Mouse (Mus musculus) limb, embryonic 13.5 days (tissue): ENCODE measurements around the gene Aldh1a2. TPM values are rescaled to one million over a fixed set of nuclear protein-coding genes. Genes with fewer than 3 reads are reported as not detected.
A peak's percentile ranks its signal among the peaks of the same experiment; 100 is the strongest.

Experiments used
- ATAC-seq: fragments of 200-750 bp; cut with Nextera tagmentation; 2 replicates; pipeline ENCODE4 v1.8.0; 2017; ENCODE audit warnings: low read depth, moderate number of reproducible peaks, moderate TSS enrichment; ENCODE audit not compliant: low FRiP score
- H3K27ac ChIP-seq: fragments of 300-500 bp; sonication (generic); 2 replicates; pipeline ENCODE4 v1.5.1; 2015; ENCODE audit warnings: inconsistent platforms, mild to moderate bottlenecking, moderate library complexity
- H3K27me3 ChIP-seq: fragments of 300-500 bp; sonication (generic); 2 replicates; pipeline ENCODE4 v1.6.1; 2015; ENCODE audit warnings: mild to moderate bottlenecking, inconsistent platforms
- H3K36me3 ChIP-seq: fragments of 300-500 bp; sonication (generic); 2 replicates; pipeline ENCODE4 v1.6.1; 2015; ENCODE audit warnings: inconsistent platforms, mild to moderate bottlenecking, moderate library complexity
- H3K4me1 ChIP-seq: fragments of 300-500 bp; sonication (generic); 2 replicates; pipeline ENCODE4 v1.6.1; 2015; ENCODE audit warnings: inconsistent platforms
- H3K4me2 ChIP-seq: fragments of 300-500 bp; sonication (generic); replicated peaks from 2 replicates; pipeline ENCODE4 v1.6.1; 2015; ENCODE audit warnings: inconsistent platforms, mild to moderate bottlenecking, moderate library complexity
- H3K4me3 ChIP-seq: fragments of 300-500 bp; sonication (generic); 2 replicates; pipeline ENCODE4 v1.5.1; 2015; ENCODE audit warnings: moderate library complexity, mild to moderate bottlenecking, inconsistent platforms
- H3K9ac ChIP-seq: fragments of 300-500 bp; sonication (generic); 2 replicates; pipeline ENCODE4 v1.6.1; 2015; ENCODE audit warnings: mild to moderate bottlenecking, inconsistent platforms
- H3K9me3 ChIP-seq: fragments of 300-500 bp; sonication (generic); 2 replicates; pipeline ENCODE4 v1.6.1; 2016; ENCODE audit warnings: inconsistent platforms
- WGBS: fragments of 180-500 bp; shearing (Covaris S2); methylation state at CpG from one replicate; pipeline ENCODE4 v1.1.7; 2015; 5-methylcytosine and 5-hydroxymethylcytosine counted together
- polyA plus RNA-seq: library from polyadenylated mRNA; unstranded; fragments of >200 nt; fragmentation: Nextera tagmentation; extraction: Ambion mirVana; gene quantifications from 2 replicates; pipeline ENCODE4 v1.2.1, GENCODE M21; 2015

The Aldh1a2 gene
- polyA plus RNA-seq, 1 experiment from 2014 or later, result 119 TPM

- H3K9me3 ChIP-seq, result no peaks in the 10 kb centered on the region
- H3K4me3 ChIP-seq, result no peak overlapping the region
- ATAC-seq, result peak; percentile 80
- H3K4me2 ChIP-seq, result peak overlapping the region; percentile 23
- H3K27ac ChIP-seq, result peak overlapping the region; percentile 2; the same call in 1 of the 2 replicates
- H3K36me3 ChIP-seq, result no peaks in the 10 kb centered on the region
- no peak overlapping the region for H3K9ac ChIP-seq
- H3K27me3 ChIP-seq, result peaks cover 56% of the 10 kb centered on the region
- peaks cover 13% of the 10 kb centered on the region; the same call in 1 of the 2 replicates for H3K4me1 ChIP-seq
- 41% methylated on average over 14 of the region's 14 CpGs for WGBS
These were observed 60.6 kb downstream of the Aldh1a2 start for GRCm38 (mm10) chr9:71276149-71276721.

GRCm38 (mm10) chr9:71278741-71279140, 63.2 kb downstream of the Aldh1a2 start:
- peaks cover 64% of the 10 kb centered on the region for H3K27me3 ChIP-seq
- 89% methylated on average over 4 of the region's 4 CpGs for WGBS
- no peak overlapping the region for H3K27ac ChIP-seq
- H3K4me2 ChIP-seq, result no peak overlapping the region
- no peak overlapping the region for H3K9ac ChIP-seq
- peaks cover 13% of the 10 kb centered on the region; the same call in 1 of the 2 replicates for H3K4me1 ChIP-seq
- no peak overlapping the region for H3K4me3 ChIP-seq
- no peak for ATAC-seq
- no peaks in the 10 kb centered on the region for H3K36me3 ChIP-seq
- H3K9me3 ChIP-seq, result no peaks in the 10 kb centered on the region

- no peaks in the 10 kb centered on the region for H3K4me1 ChIP-seq
- H3K4me2 ChIP-seq, result no peak overlapping the region
- no peak overlapping the region for H3K27ac ChIP-seq
- WGBS, result 90% methylated on average over 7 of the region's 7 CpGs
- no peaks in the 10 kb centered on the region for H3K36me3 ChIP-seq
- ATAC-seq, result no peak
- H3K9me3 ChIP-seq, result no peaks in the 10 kb centered on the region
- no peak overlapping the region for H3K9ac ChIP-seq
- no peak overlapping the region for H3K4me3 ChIP-seq
- peaks cover 73% of the 10 kb centered on the region for H3K27me3 ChIP-seq
These were observed 67.6 kb downstream of the Aldh1a2 start for GRCm38 (mm10) chr9:71283156-71283555.

GRCm38 (mm10) chr9:71285231-71285630, 69.6 kb downstream of the Aldh1a2 start:
- no peak for ATAC-seq
- H3K9ac ChIP-seq, result no peak overlapping the region
- no peak overlapping the region for H3K4me3 ChIP-seq
- no peak overlapping the region for H3K27ac ChIP-seq
- no peaks in the 10 kb centered on the region for H3K9me3 ChIP-seq
- H3K4me2 ChIP-seq, result no peak overlapping the region
- no peaks in the 10 kb centered on the region for H3K4me1 ChIP-seq
- WGBS, result 95% methylated on average over 3 of the region's 3 CpGs
- H3K36me3 ChIP-seq, result no peaks in the 10 kb centered on the region
- peaks cover 60% of the 10 kb centered on the region for H3K27me3 ChIP-seq

- Histone ChIP-seq H3K27me3 (peaks cover 61% of the 10 kb centered on the region), H3K4me3 (no peak overlapping the region), H3K4me1 (no peaks in the 10 kb centered on the region), H3K27ac (no peak overlapping the region), H3K4me2 (no peak overlapping the region), H3K9me3 (no peaks in the 10 kb centered on the region), H3K36me3 (no peaks in the 10 kb centered on the region), H3K9ac (no peak overlapping the region)
- no peak for ATAC-seq
- 92% methylated on average over 9 of the region's 9 CpGs for WGBS
These were observed 70.8 kb downstream of the Aldh1a2 start for GRCm38 (mm10) chr9:71286420-71286819.

- Histone ChIP-seq H3K9me3 (no peaks in the 10 kb centered on the region), H3K36me3 (no peaks in the 10 kb centered on the region), H3K4me2 (no peak overlapping the region), H3K4me3 (no peak overlapping the region), H3K9ac (no peak overlapping the region), H3K27me3 (peaks cover 70% of the 10 kb centered on the region), H3K4me1 (no peaks in the 10 kb centered on the region), H3K27ac (no peak overlapping the region)
- 64% methylated on average over 6 of the region's 6 CpGs for WGBS
- no peak for ATAC-seq
These were observed 73.1 kb downstream of the Aldh1a2 start for GRCm38 (mm10) chr9:71288738-71289137.

GRCm38 (mm10) chr9:71289810-71290209, 74.2 kb downstream of the Aldh1a2 start:
- 68% methylated on average over 3 of the region's 3 CpGs for WGBS
- ATAC-seq, result no peak
- no peak overlapping the region for H3K4me2 ChIP-seq
- no peak overlapping the region for H3K9ac ChIP-seq
- H3K27ac ChIP-seq, result no peak overlapping the region
- no peaks in the 10 kb centered on the region for H3K9me3 ChIP-seq
- H3K27me3 ChIP-seq, result peaks cover 68% of the 10 kb centered on the region
- H3K36me3 ChIP-seq, result no peaks in the 10 kb centered on the region
- H3K4me3 ChIP-seq, result no peak overlapping the region
- H3K4me1 ChIP-seq, result no peaks in the 10 kb centered on the region

- no peak for ATAC-seq
- 68% methylated on average over 1 of the region's 1 CpGs for WGBS
These were observed 75.1 kb downstream of the Aldh1a2 start for GRCm38 (mm10) chr9:71290730-71291129.

GRCm38 (mm10) chr9:71295501-71295900, 79.9 kb downstream of the Aldh1a2 start:
- Histone ChIP-seq H3K36me3 (no peaks in the 10 kb centered on the region), H3K4me3 (no peak overlapping the region)
- WGBS, result 65% methylated on average over 8 of the region's 8 CpGs

More at GRCm38 (mm10) chr9:71290730-71291129, 75.1 kb downstream of the Aldh1a2 start:
- no peaks in the 10 kb centered on the region for H3K36me3 ChIP-seq
- H3K4me1 ChIP-seq, result no peaks in the 10 kb centered on the region
- peaks cover 66% of the 10 kb centered on the region for H3K27me3 ChIP-seq
- H3K9me3 ChIP-seq, result no peaks in the 10 kb centered on the region
- H3K9ac ChIP-seq, result no peak overlapping the region
- H3K4me3 ChIP-seq, result no peak overlapping the region
- no peak overlapping the region for H3K27ac ChIP-seq
- no peak overlapping the region for H3K4me2 ChIP-seq

GRCm38 (mm10) chr9:71303594-71303993, 88.0 kb downstream of the Aldh1a2 start:
- no peaks in the 10 kb centered on the region for H3K9me3 ChIP-seq
- ATAC-seq, result no peak
- no peak overlapping the region for H3K4me2 ChIP-seq
- H3K4me3 ChIP-seq, result no peak overlapping the region
- H3K27ac ChIP-seq, result no peak overlapping the region
- H3K4me1 ChIP-seq, result 0 out of 2 replicates have a peak, but pooled peaks cover 5% of the 10 kb centered on the region
- H3K9ac ChIP-seq, result no peak overlapping the region
- WGBS, result 51% methylated on average over 2 of the region's 2 CpGs
- H3K27me3 ChIP-seq, result peaks cover 50% of the 10 kb centered on the region
- H3K36me3 ChIP-seq, result no peaks in the 10 kb centered on the region

More at GRCm38 (mm10) chr9:71295501-71295900, 79.9 kb downstream of the Aldh1a2 start:
- no peak for ATAC-seq
- Histone ChIP-seq H3K27ac (no peak overlapping the region), H3K4me1 (0 out of 2 replicates have a peak, but pooled peaks cover 4% of the 10 kb centered on the region), H3K9ac (no peak overlapping the region), H3K4me2 (no peak overlapping the region), H3K27me3 (peaks cover 69% of the 10 kb centered on the region), H3K9me3 (no peaks in the 10 kb centered on the region)

GRCm38 (mm10) chr9:71307106-71307789, 91.7 kb downstream of the Aldh1a2 start:
- ATAC-seq, result no peak
- no peaks in the 10 kb centered on the region for H3K36me3 ChIP-seq
- 0 out of 2 replicates have a peak, but pooled peaks cover 5% of the 10 kb centered on the region for H3K4me1 ChIP-seq
- no peak overlapping the region for H3K27ac ChIP-seq
- H3K4me2 ChIP-seq, result no peak overlapping the region
- H3K27me3 ChIP-seq, result peaks cover 47% of the 10 kb centered on the region
- H3K9me3 ChIP-seq, result no peaks in the 10 kb centered on the region
- H3K9ac ChIP-seq, result no peak overlapping the region
- whole genome bisulfite sequencing, result 60% methylated on average over 9 of the region's 9 CpGs
- H3K4me3 ChIP-seq, result no peak overlapping the region

- Histone ChIP-seq H3K4me2 (no peak overlapping the region), H3K9me3 (no peaks in the 10 kb centered on the region), H3K27me3 (peaks cover 64% of the 10 kb centered on the region), H3K4me1 (peaks cover 11% of the 10 kb centered on the region; the same call in 1 of the 2 replicates), H3K27ac (no peak overlapping the region), H3K4me3 (no peak overlapping the region), H3K9ac (no peak overlapping the region), H3K36me3 (no peaks in the 10 kb centered on the region)
- ATAC-seq, result no peak
- 86% methylated on average over 3 of the region's 3 CpGs for WGBS
These were observed 100.4 kb downstream of the Aldh1a2 start for GRCm38 (mm10) chr9:71315960-71316359.
